Mouse (Mus musculus): ENCODE results near the gene LTO1. TPM values are rescaled to one million over a fixed set of nuclear protein-coding genes. Genes with fewer than 3 reads are reported as not detected.

Gene LTO1
- total RNA-seq, 2 experiments from 2014 or later, result 10.3 to 27.4 TPM

- ATAC-seq (replicated peaks; ENCODE audit: poor library complexity), result no peak
Observed at GRCm38 (mm10) chr7:144938661-144939343, 23.9 kb downstream of the LTO1 start.

- peak; percentile 23 for ATAC-seq (replicated peaks; ENCODE audit: poor library complexity)
Observed at GRCm38 (mm10) chr7:144939344-144940002, 24.6 kb downstream of the LTO1 start, which contains the start of gene Ccnd1. Gene Ccnd1 (minus strand): TSS chr7:144939925.

- no peak for ATAC-seq (replicated peaks; ENCODE audit: poor library complexity)
Observed at GRCm38 (mm10) chr7:144940003-144940571, 25.2 kb downstream of the LTO1 start.

GRCm38 (mm10) chr7:144940585-144940984 lies 25.7 kb downstream of the LTO1 start:
- no peak for ATAC-seq (replicated peaks; ENCODE audit: poor library complexity)

- ATAC-seq (replicated peaks; ENCODE audit: poor library complexity), result peak; percentile 46
Observed at GRCm38 (mm10) chr7:144941242-144941831, 26.4 kb downstream of the LTO1 start.

- no peak for ATAC-seq (replicated peaks; ENCODE audit: poor library complexity)
Observed at GRCm38 (mm10) chr7:144942071-144942743, 27.3 kb downstream of the LTO1 start.

GRCm38 (mm10) chr7:144942744-144943135 lies 27.8 kb downstream of the LTO1 start:
- no peak for ATAC-seq (replicated peaks; ENCODE audit: poor library complexity)

GRCm38 (mm10) chr7:144943254-144943653 lies 28.4 kb downstream of the LTO1 start:
- ATAC-seq (replicated peaks; ENCODE audit: poor library complexity), result peak; percentile 69

- ATAC-seq (replicated peaks; ENCODE audit: poor library complexity), result peak; percentile 46
Observed at GRCm38 (mm10) chr7:144958509-144959395, 43.9 kb downstream of the LTO1 start.

- no peak for ATAC-seq (replicated peaks; ENCODE audit: poor library complexity)
Observed at GRCm38 (mm10) chr7:144963911-144964310, 49.0 kb downstream of the LTO1 start.

- no peak for ATAC-seq (replicated peaks; ENCODE audit: poor library complexity)
Observed at GRCm38 (mm10) chr7:144964316-144964715, 49.4 kb downstream of the LTO1 start.

GRCm38 (mm10) chr7:144965893-144966292 lies 51.0 kb downstream of the LTO1 start:
- ATAC-seq (replicated peaks; ENCODE audit: poor library complexity), result no peak

GRCm38 (mm10) chr7:144970997-144971768 lies 56.3 kb downstream of the LTO1 start:
- peak; percentile 94 for ATAC-seq (replicated peaks; ENCODE audit: poor library complexity)

GRCm38 (mm10) chr7:144971769-144972168 lies 56.9 kb downstream of the LTO1 start:
- no peak for ATAC-seq (replicated peaks; ENCODE audit: poor library complexity)

GRCm38 (mm10) chr7:144973461-144973860 lies 58.6 kb downstream of the LTO1 start:
- ATAC-seq (replicated peaks; ENCODE audit: poor library complexity), result no peak

- no peak for ATAC-seq (replicated peaks; ENCODE audit: poor library complexity)
Observed at GRCm38 (mm10) chr7:144977121-144977520, 62.2 kb downstream of the LTO1 start.

GRCm38 (mm10) chr7:144979814-144980213 lies 64.9 kb downstream of the LTO1 start:
- ATAC-seq (replicated peaks; ENCODE audit: poor library complexity), result peak; percentile 61
